Mouse (Mus musculus) heart, embryonic 13.5 days (tissue): Measurements from ENCODE around the gene Tom1l2. TPM values are rescaled to one million over a fixed set of nuclear protein-coding genes. Genes with fewer than 3 reads are reported as not detected.

Source experiments
- ATAC-seq: fragments of 200-750 bp; cut with Nextera tagmentation; 2 replicates; pipeline ENCODE4 v1.8.0; 2017; ENCODE audit warnings: moderate TSS enrichment; ENCODE audit not compliant: insufficient number of reproducible peaks, low FRiP score, low TSS enrichment; ENCODE audit errors: extremely low read depth
- H3K27ac ChIP-seq: fragments of 300-500 bp; sonication (generic); replicated peaks from 2 replicates; pipeline ENCODE4 v1.5.1; 2015; ENCODE audit warnings: moderate library complexity, mild to moderate bottlenecking, inconsistent platforms
- H3K27me3 ChIP-seq: fragments of 300-500 bp; sonication (generic); replicated peaks from 2 replicates; pipeline ENCODE4 v1.6.1; 2015; ENCODE audit warnings: mild to moderate bottlenecking, inconsistent platforms
- H3K36me3 ChIP-seq: fragments of 300-500 bp; sonication (generic); 2 replicates; pipeline ENCODE4 v1.6.1; 2015; ENCODE audit warnings: mild to moderate bottlenecking, inconsistent platforms
- H3K4me1 ChIP-seq: fragments of 300-500 bp; sonication (generic); 2 replicates; pipeline ENCODE4 v1.6.1; 2015; ENCODE audit warnings: inconsistent platforms
- H3K4me2 ChIP-seq: fragments of 300-500 bp; sonication (generic); 2 replicates; pipeline ENCODE4 v1.6.1; 2015; ENCODE audit warnings: inconsistent platforms, mild to moderate bottlenecking, moderate library complexity
- H3K4me3 ChIP-seq: fragments of 300-500 bp; sonication (generic); 2 replicates; pipeline ENCODE4 v1.5.1; 2015; ENCODE audit warnings: moderate library complexity, mild to moderate bottlenecking, inconsistent platforms
- H3K9ac ChIP-seq: fragments of 300-500 bp; sonication (generic); 2 replicates; pipeline ENCODE4 v1.6.1; 2015; ENCODE audit warnings: inconsistent platforms, mild to moderate bottlenecking, moderate library complexity
- H3K9me3 ChIP-seq: fragments of 300-500 bp; sonication (generic); 2 replicates; pipeline ENCODE4 v1.6.1; 2016; ENCODE audit warnings: inconsistent platforms
- WGBS: fragments of 180-500 bp; shearing (Covaris S2); methylation state at CpG from one replicate; pipeline ENCODE4 v1.1.7; 2015; ENCODE audit warnings: mixed read lengths; 5-methylcytosine and 5-hydroxymethylcytosine counted together
- polyA plus RNA-seq: library from polyadenylated mRNA; unstranded; fragments of >200 nt; fragmentation: Nextera tagmentation; extraction: Ambion mirVana; gene quantifications from 2 replicates; pipeline ENCODE4 v1.2.1, GENCODE M21; 2015

The Tom1l2 gene
- polyA plus RNA-seq, 1 experiment from 2014 or later: 28.7 TPM

- H3K4me1 ChIP-seq: peaks cover 69% of the 10 kb centered on the region
Measured at GRCm38 (mm10) chr11:60228525-60228924, 124.2 kb downstream of the Tom1l2 start.

GRCm38 (mm10) chr11:60225874-60226273, 126.8 kb downstream of the Tom1l2 start:
- H3K9ac ChIP-seq: peak overlapping the region; percentile 51; the same call in 1 of the 2 replicates
- no peak overlapping the region for H3K4me3 ChIP-seq
- peaks cover 11% of the 10 kb centered on the region for H3K36me3 ChIP-seq
- peaks cover 76% of the 10 kb centered on the region for H3K4me1 ChIP-seq
- no peak for ATAC-seq
- H3K9me3 ChIP-seq: no peaks in the 10 kb centered on the region
- H3K27ac ChIP-seq: no peak overlapping the region
- H3K4me2 ChIP-seq: no peak overlapping the region
- 72% methylated on average over 1 of the region's 1 CpGs for WGBS
- H3K27me3 ChIP-seq: no peaks in the 10 kb centered on the region

More at GRCm38 (mm10) chr11:60228525-60228924, 124.2 kb downstream of the Tom1l2 start:
- Histone ChIP-seq H3K27ac (peak overlapping the region; percentile 51; the same call in 1 of the 2 replicates), H3K36me3 (peaks cover 11% of the 10 kb centered on the region), H3K9me3 (no peaks in the 10 kb centered on the region), H3K4me3 (no peak overlapping the region), H3K9ac (peak overlapping the region; percentile 37), H3K4me2 (no peak overlapping the region), H3K27me3 (no peaks in the 10 kb centered on the region)
- ATAC-seq: no peak
- WGBS: 37% methylated on average over 3 of the region's 3 CpGs

DNA sequence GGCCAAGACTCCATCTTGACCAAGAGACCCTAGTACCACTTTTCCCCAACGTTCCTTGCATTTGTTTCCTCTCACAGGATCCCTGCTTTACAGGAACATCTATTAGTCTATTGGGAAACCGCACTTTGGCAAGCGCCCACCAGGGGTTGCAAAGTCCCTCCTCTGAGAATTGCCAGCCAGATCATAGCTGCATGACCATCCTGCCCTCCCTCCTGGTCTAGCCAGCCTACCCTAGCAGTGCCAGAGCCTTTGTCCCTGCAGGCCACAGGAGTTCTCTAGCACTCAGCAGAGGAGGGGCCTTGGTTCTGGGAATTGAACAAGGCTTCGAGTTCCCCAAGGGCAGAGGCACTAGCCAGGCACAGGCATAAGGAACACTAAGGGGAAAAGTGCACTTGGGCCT, 128.0 kb downstream of the Tom1l2 start:
- peaks cover 74% of the 10 kb centered on the region for H3K4me1 ChIP-seq
- H3K4me3 ChIP-seq: no peak overlapping the region
- peaks cover 8% of the 10 kb centered on the region for H3K36me3 ChIP-seq
- no peaks in the 10 kb centered on the region for H3K27me3 ChIP-seq
- no peak overlapping the region for H3K4me2 ChIP-seq
- H3K27ac ChIP-seq: no peak overlapping the region
- H3K9ac ChIP-seq: no peak overlapping the region
- WGBS: 60% methylated on average over 4 of the region's 4 CpGs
- H3K9me3 ChIP-seq: no peaks in the 10 kb centered on the region
- ATAC-seq: no peak

DNA sequence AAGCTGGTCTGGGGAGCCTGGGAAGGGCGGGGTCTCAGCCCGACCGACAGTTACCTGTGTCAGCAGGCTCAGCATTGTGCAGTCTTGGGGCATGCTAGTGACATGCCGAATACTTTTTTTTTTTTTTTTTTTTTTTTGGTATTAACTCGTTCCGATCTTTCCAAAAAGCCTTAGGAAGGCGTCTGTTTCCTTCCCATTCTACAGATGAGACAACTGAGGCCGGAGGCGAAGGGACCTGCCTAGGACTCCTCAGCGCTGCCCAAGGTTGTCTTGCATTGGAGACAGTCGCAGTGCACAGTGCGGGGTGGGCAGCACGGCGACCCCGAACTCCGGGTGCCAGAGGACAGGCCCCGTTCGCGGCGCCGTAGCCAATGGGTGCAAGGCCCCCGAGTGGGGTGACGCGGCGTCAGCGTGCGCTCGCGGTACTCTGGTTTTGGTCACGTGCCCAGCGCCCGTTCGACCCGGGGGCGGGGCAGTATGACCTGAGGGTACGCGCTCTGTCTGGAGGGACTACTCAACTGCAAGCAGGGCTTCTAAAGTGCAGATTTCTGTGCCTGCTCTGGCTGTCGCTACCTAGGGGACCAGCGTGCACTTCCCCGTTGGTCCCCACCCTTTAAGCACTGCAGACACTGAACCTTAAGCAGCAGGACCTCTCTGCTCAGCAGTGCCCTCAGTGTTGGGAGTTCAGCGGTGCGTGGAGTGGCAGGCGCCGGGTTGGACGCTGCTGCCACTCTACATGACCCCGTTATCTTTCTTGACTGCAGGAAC, 130.1 kb downstream of the Tom1l2 start, which contains the start of gene Srebf1:
TSS of gene Srebf1 (minus strand) at position 113 of the 768 bp plus-strand sequence.
- 3% methylated on average over 46 of the region's 46 CpGs for WGBS
- ATAC-seq: peak; percentile 77
- peaks cover 73% of the 10 kb centered on the region for H3K4me1 ChIP-seq

GRCm38 (mm10) chr11:60222085-60222468, 130.6 kb downstream of the Tom1l2 start:
- Histone ChIP-seq H3K36me3 (peaks cover 13% of the 10 kb centered on the region), H3K9ac (peak overlapping the region; percentile 77), H3K4me2 (peak overlapping the region; percentile 83), H3K27ac (peak overlapping the region; percentile 92), H3K4me1 (peaks cover 78% of the 10 kb centered on the region), H3K9me3 (no peaks in the 10 kb centered on the region), H3K27me3 (no peaks in the 10 kb centered on the region), H3K4me3 (peak overlapping the region; percentile 55)
- 48% methylated on average over 3 of the region's 3 CpGs for WGBS
- ATAC-seq: no peak

More for the DNA sequence above, 130.1 kb downstream of the Tom1l2 start, which contains the start of gene Srebf1:
- H3K4me3 ChIP-seq: peak within 1 kb of the TSS; percentile 55
- H3K27ac ChIP-seq: peak within 1 kb of the TSS; percentile 92
- H3K36me3 ChIP-seq: peaks cover 12% of the 10 kb centered on the region
- peak within 1 kb of the TSS; percentile 90 for H3K9ac ChIP-seq
- no peaks in the 10 kb centered on the region for H3K27me3 ChIP-seq
- no peaks in the 10 kb centered on the region for H3K9me3 ChIP-seq
- peak within 1 kb of the TSS; percentile 83 for H3K4me2 ChIP-seq

GRCm38 (mm10) chr11:60221425-60221824, 131.3 kb downstream of the Tom1l2 start:
- Histone ChIP-seq H3K9ac (0 out of 2 replicates have a peak overlapping the region, but pooled peaks have one; percentile 90), H3K36me3 (peaks cover 13% of the 10 kb centered on the region), H3K27ac (no peak overlapping the region), H3K4me2 (no peak overlapping the region; the same call in 1 of the 2 replicates), H3K4me1 (peaks cover 84% of the 10 kb centered on the region), H3K27me3 (no peaks in the 10 kb centered on the region), H3K9me3 (no peaks in the 10 kb centered on the region), H3K4me3 (no peak overlapping the region)
- 89% methylated on average over 6 of the region's 6 CpGs for WGBS
- ATAC-seq: no peak

- WGBS: under 1% methylated on average over 46 of the region's 46 CpGs
- Histone ChIP-seq H3K9ac (peak overlapping the region; percentile 90), H3K27me3 (no peaks in the 10 kb centered on the region), H3K4me1 (peaks cover 80% of the 10 kb centered on the region), H3K27ac (peak overlapping the region; percentile 91), H3K36me3 (peaks cover 17% of the 10 kb centered on the region), H3K9me3 (no peaks in the 10 kb centered on the region), H3K4me3 (peak overlapping the region; percentile 81), H3K4me2 (peak overlapping the region; percentile 91)
- ATAC-seq: peak; percentile 76
Measured at GRCm38 (mm10) chr11:60220291-60220804, 132.4 kb downstream of the Tom1l2 start.

GRCm38 (mm10) chr11:60219609-60220008, 133.1 kb downstream of the Tom1l2 start:
- H3K27ac ChIP-seq: peak overlapping the region; percentile 91
- H3K4me2 ChIP-seq: peak overlapping the region; percentile 91
- H3K4me1 ChIP-seq: peaks cover 73% of the 10 kb centered on the region
- H3K9me3 ChIP-seq: no peaks in the 10 kb centered on the region
- no peaks in the 10 kb centered on the region for H3K27me3 ChIP-seq
- 25% methylated on average over 8 of the region's 8 CpGs for WGBS
- peak overlapping the region; percentile 90 for H3K9ac ChIP-seq
- peak overlapping the region; percentile 81 for H3K4me3 ChIP-seq
- no peak for ATAC-seq
- peaks cover 17% of the 10 kb centered on the region for H3K36me3 ChIP-seq

GRCm38 (mm10) chr11:60217467-60217866, 135.2 kb downstream of the Tom1l2 start:
- H3K9ac ChIP-seq: no peak overlapping the region
- peaks cover 17% of the 10 kb centered on the region for H3K36me3 ChIP-seq
- H3K4me1 ChIP-seq: peaks cover 69% of the 10 kb centered on the region
- H3K27me3 ChIP-seq: no peaks in the 10 kb centered on the region
- no peak overlapping the region for H3K4me2 ChIP-seq
- H3K27ac ChIP-seq: no peak overlapping the region
- no peak for ATAC-seq
- H3K9me3 ChIP-seq: no peaks in the 10 kb centered on the region
- H3K4me3 ChIP-seq: no peak overlapping the region
- 64% methylated on average over 7 of the region's 7 CpGs for WGBS

- Histone ChIP-seq H3K9ac (no peak overlapping the region), H3K36me3 (peaks cover 17% of the 10 kb centered on the region), H3K4me2 (no peak overlapping the region), H3K9me3 (no peaks in the 10 kb centered on the region), H3K4me1 (peaks cover 69% of the 10 kb centered on the region), H3K27me3 (no peaks in the 10 kb centered on the region), H3K27ac (no peak overlapping the region), H3K4me3 (no peak overlapping the region)
- 88% methylated on average over 1 of the region's 1 CpGs for WGBS
- ATAC-seq: no peak
Measured at GRCm38 (mm10) chr11:60216671-60217070, 136.0 kb downstream of the Tom1l2 start.

GRCm38 (mm10) chr11:60213266-60213665, 139.4 kb downstream of the Tom1l2 start:
- H3K4me1 ChIP-seq: peaks cover 74% of the 10 kb centered on the region
- no peak overlapping the region for H3K4me2 ChIP-seq
- no peaks in the 10 kb centered on the region for H3K9me3 ChIP-seq
- 73% methylated on average over 6 of the region's 6 CpGs for WGBS
- no peak overlapping the region for H3K4me3 ChIP-seq
- H3K9ac ChIP-seq: peak overlapping the region; percentile 59
- H3K27ac ChIP-seq: no peak overlapping the region
- H3K27me3 ChIP-seq: no peaks in the 10 kb centered on the region
- peaks cover 11% of the 10 kb centered on the region for H3K36me3 ChIP-seq
- no peak for ATAC-seq
